Comparison of ENCODE assay signal across 12 mouse cellular contexts in genomic region chr16:55863832-55864231, GRCm38 (mm10). TPM values are rescaled to one million over a fixed set of nuclear protein-coding genes. Genes with fewer than 3 reads are reported as not detected.
DNase-seq lines count a peak whose midpoint lies in the region; ATAC-seq lines count a peak whose summit lies in the region.
"Had no signal": no experiment of that assay in that cellular context is flagged by ENCODE, and none has a peak within 500 bp of the region (broad histone marks: within the 10 kb centered on the region; RNA-seq: fewer than 3 reads in every experiment).

No protein-coding gene starts in this region.

- H3K4me2 ChIP-seq in forebrain, embryonic 13.5 days: no peak overlapping the region
- H3K4me2 ChIP-seq in hindbrain, embryonic 16.5 days (ENCODE audit: low read length): no peak overlapping the region
- H3K4me2 ChIP-seq in hindbrain, embryonic 13.5 days: no peak overlapping the region
- no peak overlapping the region for H3K4me2 ChIP-seq in midbrain, embryonic 15.5 days
- no peak overlapping the region for H3K4me2 ChIP-seq in midbrain, embryonic 16.5 days (ENCODE audit: low read length)
- H3K4me2 ChIP-seq: embryonic facial prominence, embryonic 13.5 days; hindbrain, embryonic 12.5 days had no signal

- no peak overlapping the region for H3K27ac ChIP-seq in forebrain, embryonic 13.5 days
- no peak overlapping the region for H3K27ac ChIP-seq in forebrain, embryonic 10.5 days
- no peak overlapping the region for H3K27ac ChIP-seq in hindbrain, embryonic 16.5 days (ENCODE audit: low read depth, low read length)
- no peak overlapping the region for H3K27ac ChIP-seq in hindbrain, embryonic 13.5 days
- no peak overlapping the region for H3K27ac ChIP-seq in midbrain, embryonic 15.5 days
- no peak overlapping the region for H3K27ac ChIP-seq in midbrain, embryonic 16.5 days (ENCODE audit: low read length)
- H3K27ac ChIP-seq: embryonic facial prominence, embryonic 13.5 days; gastrocnemius, adult 2 months; heart, embryonic 10.5 days; hindbrain, embryonic 12.5 days had no signal

- H3K27me3 ChIP-seq in forebrain, embryonic 13.5 days: no peaks in the 10 kb centered on the region
- H3K27me3 ChIP-seq in forebrain, embryonic 10.5 days (ENCODE audit: poor library complexity, severe bottlenecking): no peaks in the 10 kb centered on the region
- H3K27me3 ChIP-seq in hindbrain, embryonic 16.5 days (replicated peaks; ENCODE audit: control insufficient read depth, insufficient read depth, low read length): no peaks in the 10 kb centered on the region
- no peaks in the 10 kb centered on the region for H3K27me3 ChIP-seq in hindbrain, embryonic 13.5 days
- H3K27me3 ChIP-seq in midbrain, embryonic 15.5 days (replicated peaks): no peaks in the 10 kb centered on the region
- no peaks in the 10 kb centered on the region for H3K27me3 ChIP-seq in midbrain, embryonic 16.5 days (ENCODE audit: control insufficient read depth, insufficient read depth, low read depth, low read length)
- H3K27me3 ChIP-seq: embryonic facial prominence, embryonic 13.5 days; hindbrain, embryonic 12.5 days; Patski had no signal

- peaks cover 25% of the 10 kb centered on the region for H3K36me3 ChIP-seq in forebrain, embryonic 13.5 days (ENCODE audit: poor library complexity, severe bottlenecking)
- H3K36me3 ChIP-seq in forebrain, embryonic 10.5 days (replicated peaks): peaks cover 17% of the 10 kb centered on the region
- H3K36me3 ChIP-seq in hindbrain, embryonic 16.5 days (ENCODE audit: control insufficient read depth, insufficient read depth, low read length): peaks cover 10% of the 10 kb centered on the region
- H3K36me3 ChIP-seq in hindbrain, embryonic 13.5 days: peaks cover 24% of the 10 kb centered on the region
- 0 out of 2 replicates have a peak, but pooled peaks cover 3% of the 10 kb centered on the region for H3K36me3 ChIP-seq in midbrain, embryonic 15.5 days (replicated peaks)
- H3K36me3 ChIP-seq in midbrain, embryonic 16.5 days (ENCODE audit: control insufficient read depth, insufficient read depth, low read length): peaks cover 10% of the 10 kb centered on the region

- no peaks in the 10 kb centered on the region for H3K9me3 ChIP-seq in forebrain, embryonic 13.5 days (replicated peaks)
- no peaks in the 10 kb centered on the region for H3K9me3 ChIP-seq in forebrain, embryonic 10.5 days
- no peaks in the 10 kb centered on the region for H3K9me3 ChIP-seq in hindbrain, embryonic 16.5 days (ENCODE audit: control insufficient read depth, low read length)
- H3K9me3 ChIP-seq in hindbrain, embryonic 13.5 days: no peaks in the 10 kb centered on the region
- H3K9me3 ChIP-seq in midbrain, embryonic 15.5 days: no peaks in the 10 kb centered on the region
- H3K9me3 ChIP-seq in midbrain, embryonic 16.5 days (replicated peaks; ENCODE audit: control insufficient read depth, low read length, poor library complexity, severe bottlenecking): no peaks in the 10 kb centered on the region
- H3K9me3 ChIP-seq: embryonic facial prominence, embryonic 13.5 days; heart, embryonic 10.5 days; hindbrain, embryonic 12.5 days had no signal

- no peak overlapping the region for H3K9ac ChIP-seq in forebrain, embryonic 13.5 days
- H3K9ac ChIP-seq in hindbrain, embryonic 16.5 days (ENCODE audit: low read depth, low read length): no peak overlapping the region
- H3K9ac ChIP-seq in hindbrain, embryonic 13.5 days: no peak overlapping the region
- no peak overlapping the region for H3K9ac ChIP-seq in midbrain, embryonic 15.5 days
- H3K9ac ChIP-seq in midbrain, embryonic 16.5 days (ENCODE audit: low read depth, low read length): no peak overlapping the region
- H3K9ac ChIP-seq: embryonic facial prominence, embryonic 13.5 days; hindbrain, embryonic 12.5 days had no signal

- 67% methylated on average over 4 of the region's 4 CpGs for WGBS in forebrain, embryonic 13.5 days
- WGBS in forebrain, embryonic 10.5 days: 67% methylated on average over 4 of the region's 4 CpGs
- WGBS in hindbrain, embryonic 16.5 days: 65% methylated on average over 4 of the region's 4 CpGs
- 66% methylated on average over 4 of the region's 4 CpGs for WGBS in hindbrain, embryonic 13.5 days
- 72% methylated on average over 4 of the region's 4 CpGs for WGBS in midbrain, embryonic 15.5 days
- 57% methylated on average over 4 of the region's 4 CpGs for WGBS in midbrain, embryonic 16.5 days

- no peak overlapping the region for H3K4me3 ChIP-seq in forebrain, embryonic 13.5 days
- H3K4me3 ChIP-seq in forebrain, embryonic 10.5 days: no peak overlapping the region
- no peak overlapping the region for H3K4me3 ChIP-seq in hindbrain, embryonic 16.5 days (ENCODE audit: low read length)
- no peak overlapping the region for H3K4me3 ChIP-seq in hindbrain, embryonic 13.5 days
- no peak overlapping the region for H3K4me3 ChIP-seq in midbrain, embryonic 15.5 days
- no peak overlapping the region for H3K4me3 ChIP-seq in midbrain, embryonic 16.5 days (ENCODE audit: low read depth, low read length)
- H3K4me3 ChIP-seq: embryonic facial prominence, embryonic 13.5 days; heart, embryonic 10.5 days; hindbrain, embryonic 12.5 days had no signal

- H3K4me1 ChIP-seq in forebrain, embryonic 13.5 days: no peaks in the 10 kb centered on the region
- H3K4me1 ChIP-seq in forebrain, embryonic 10.5 days: no peaks in the 10 kb centered on the region
- H3K4me1 ChIP-seq in hindbrain, embryonic 16.5 days (ENCODE audit: control insufficient read depth, insufficient read depth, low read depth, low read length): no peaks in the 10 kb centered on the region
- H3K4me1 ChIP-seq in hindbrain, embryonic 13.5 days (replicated peaks): no peaks in the 10 kb centered on the region
- no peaks in the 10 kb centered on the region for H3K4me1 ChIP-seq in midbrain, embryonic 15.5 days
- no peaks in the 10 kb centered on the region for H3K4me1 ChIP-seq in midbrain, embryonic 16.5 days (ENCODE audit: control insufficient read depth, insufficient read depth, low read length)
- H3K4me1 ChIP-seq: embryonic facial prominence, embryonic 13.5 days; heart, embryonic 10.5 days; hindbrain, embryonic 12.5 days had no signal

- no peak for DNase-seq in forebrain, embryonic 10.5 days (ENCODE audit: extremely low spot score, low spot score)

- 0 out of 2 replicates have a peak, but pooled peaks have one; percentile 33 for ATAC-seq in forebrain, embryonic 13.5 days
- peak; percentile 38; the same call in 1 of the 2 replicates for ATAC-seq in hindbrain, embryonic 16.5 days
- ATAC-seq in hindbrain, embryonic 13.5 days (ENCODE audit: low FRiP score): no peak
- ATAC-seq in midbrain, embryonic 15.5 days (replicated peaks): 0 out of 2 replicates have a peak, but pooled peaks have one; percentile 59
- no peak for ATAC-seq in midbrain, embryonic 16.5 days
- ATAC-seq in inflammation-experienced regulatory T-cells, adult 6 months: peak; percentile 10

RNA-seq across cellular contexts. Expression of gene Nfkbiz, which starts 25.1 kb away (rescaled TPM):
- polyA plus RNA-seq in forebrain, embryonic 13.5 days (2015; fragmentation: Nextera tagmentation; extraction: Ambion mirVana): 1.0 and 1.6 TPM in 2 replicates
- 1.4 and 1.8 TPM in 2 replicates for polyA plus RNA-seq in forebrain, embryonic 10.5 days (2016; fragmentation: Nextera tagmentation; extraction: Ambion mirVana)
- polyA plus RNA-seq in hindbrain, embryonic 16.5 days (2015; fragmentation: Nextera tagmentation; extraction: Ambion mirVana): 1.6 and 1.8 TPM in 2 replicates
- 1.6 and 3.1 TPM in 2 replicates for polyA plus RNA-seq in hindbrain, embryonic 13.5 days (2015; fragmentation: Nextera tagmentation; extraction: Ambion mirVana)
- 0.96 and 1.3 TPM in 2 replicates for polyA plus RNA-seq in midbrain, embryonic 15.5 days (2015; fragmentation: Nextera tagmentation; extraction: Ambion mirVana)
- polyA plus RNA-seq in midbrain, embryonic 16.5 days (2015; fragmentation: Nextera tagmentation; extraction: Ambion mirVana): 1.1 and 1.3 TPM in 2 replicates
- 10 to 100 TPM; 24.7 to 39.2 (median 36.9) TPM for polyA plus RNA-seq in inflammation-experienced regulatory T-cells, adult 6 months (2017; shearing (Covaris generic))

RNA-seq across cellular contexts. Expression of gene Nxpe3, which starts 31.3 kb away (rescaled TPM):
- polyA plus RNA-seq in forebrain, embryonic 13.5 days (2015; fragmentation: Nextera tagmentation; extraction: Ambion mirVana): 1.1 and 1.2 TPM in 2 replicates
- polyA plus RNA-seq in forebrain, embryonic 10.5 days (2016; fragmentation: Nextera tagmentation; extraction: Ambion mirVana): 1.1 and 1.3 TPM in 2 replicates
- polyA plus RNA-seq in hindbrain, embryonic 16.5 days (2015; fragmentation: Nextera tagmentation; extraction: Ambion mirVana): 1.5 and 1.6 TPM in 2 replicates
- polyA plus RNA-seq in hindbrain, embryonic 13.5 days (2015; fragmentation: Nextera tagmentation; extraction: Ambion mirVana): 1.1 and 1.2 TPM in 2 replicates
- polyA plus RNA-seq in midbrain, embryonic 15.5 days (2015; fragmentation: Nextera tagmentation; extraction: Ambion mirVana): 1.3 and 1.5 TPM in 2 replicates
- polyA plus RNA-seq in midbrain, embryonic 16.5 days (2015; fragmentation: Nextera tagmentation; extraction: Ambion mirVana): 1.8 and 2.0 TPM in 2 replicates
- polyA plus RNA-seq in inflammation-experienced regulatory T-cells, adult 6 months (2017; shearing (Covaris generic)): 10 to 100 TPM; 13.7 to 36.9 (median 22.6) TPM

Comparison
In these comparisons a context has a peak if more than half of its experiments do, and no peak if none do; other contexts are left out.
1. ATAC-seq: peak in forebrain, embryonic 13.5 days (single experiment), hindbrain, embryonic 16.5 days (single experiment), midbrain, embryonic 15.5 days (single experiment) and inflammation-experienced regulatory T-cells, adult 6 months (single experiment); none in hindbrain, embryonic 13.5 days (single experiment) and midbrain, embryonic 16.5 days (single experiment).